In the genomic region with DNA sequence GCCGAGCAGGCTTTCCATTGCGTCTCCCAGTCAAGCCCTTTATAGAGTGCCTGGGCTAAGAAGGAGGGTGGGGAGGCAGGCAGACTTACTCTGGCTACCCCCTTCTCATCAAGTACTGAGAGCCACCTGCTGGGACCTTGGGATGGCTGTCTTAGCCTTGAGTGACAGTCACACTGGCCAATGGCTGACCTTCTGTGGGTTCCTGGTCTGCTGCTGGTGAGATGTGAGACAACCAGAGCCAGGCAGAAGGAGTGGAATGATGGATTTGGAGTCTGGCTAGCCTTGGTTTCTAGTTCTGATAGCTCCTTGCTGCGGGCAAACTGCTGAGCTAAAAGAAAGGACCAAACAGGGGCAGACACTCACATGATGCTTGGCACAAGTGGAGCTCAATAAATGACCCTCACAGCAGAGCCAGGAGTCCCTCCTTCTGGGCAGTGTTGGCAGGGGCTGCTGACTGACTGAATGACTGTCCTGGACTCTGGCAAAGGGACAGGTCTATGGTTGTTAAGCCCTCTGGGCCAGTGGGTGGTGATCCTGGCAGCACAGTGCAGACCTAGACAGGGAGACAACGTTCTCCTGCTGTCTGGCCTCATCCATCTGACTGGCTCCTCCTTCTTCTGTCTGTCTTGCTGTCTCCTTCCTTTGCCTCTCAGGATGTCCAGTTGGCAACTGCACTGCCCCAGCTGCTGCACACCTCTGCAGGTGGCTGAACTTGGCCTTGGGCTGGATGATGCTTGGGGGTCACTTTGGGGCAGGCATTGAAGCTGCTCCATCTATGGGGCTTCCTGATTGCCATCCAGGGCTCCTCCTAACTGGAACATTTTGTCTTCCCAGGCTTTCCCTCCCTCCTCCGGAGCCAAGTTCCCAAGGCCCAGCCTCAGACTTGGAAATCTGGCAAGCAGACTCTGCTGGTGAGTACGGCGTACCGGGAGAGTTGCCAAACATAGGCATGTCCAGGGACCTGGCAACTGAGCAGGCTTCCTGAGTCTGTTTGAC, we compare ENCODE assay signal across 8 mouse cellular contexts. TPM values are rescaled to one million over a fixed set of nuclear protein-coding genes. Genes with fewer than 3 reads are reported as not detected.
DNase-seq lines count a peak whose midpoint lies in the region.
"Had no signal": no experiment of that assay in that cellular context is flagged by ENCODE, and none has a peak within 500 bp of the region (broad histone marks: within the 10 kb centered on the region; RNA-seq: fewer than 3 reads in every experiment).

No protein-coding gene starts in this region.

- DNase-seq in ovary, adult 18-20 months (ENCODE audit: low spot score): peak; percentile 22
- DNase-seq in ovary, postnatal 10 days (ENCODE audit: low spot score): no peak
- peak; percentile 30 for DNase-seq in brain, embryonic 18.5 days (ENCODE audit: low read depth, low spot score)
- peak; percentile 42 for DNase-seq in gastrocnemius, postnatal 10 days
- peak; percentile 60 to 73 for DNase-seq in layer of hippocampus, postnatal 36 days
- peak; percentile 55 for DNase-seq in right cerebral cortex, postnatal 4 days
- no peak for DNase-seq in urinary bladder, postnatal 25 days (ENCODE audit: low spot score)

RNA-seq across cellular contexts. Expression of gene Trim29, which starts 21.1 kb away (rescaled TPM):
- under 1 TPM; 0.12 to 0.16 TPM for total RNA-seq in gastrocnemius, postnatal 10 days (2021)
- total RNA-seq in layer of hippocampus, postnatal 36 days (2021): under 1 TPM; 0.37 to 0.40 TPM
- total RNA-seq: hematopoietic stem cell, adult 5-6 weeks had no signal

Comparison
In these comparisons a context has a peak if more than half of its experiments do, and no peak if none do; other contexts are left out.
1. DNase-seq: peak in ovary, adult 18-20 months (single experiment), brain, embryonic 18.5 days (single experiment), gastrocnemius, postnatal 10 days (single experiment), layer of hippocampus, postnatal 36 days (2 of 2) and right cerebral cortex, postnatal 4 days (single experiment); none in ovary, postnatal 10 days (single experiment) and urinary bladder, postnatal 25 days (single experiment).